In genomic region chr13:113917868-113918411, GRCm38 (mm10) we compare ENCODE assay signal across 11 mouse cellular contexts.
A peak's percentile ranks its signal among the peaks of the same experiment; 100 is the strongest.
DNase-seq lines count a peak whose midpoint lies in the region; ATAC-seq lines count a peak whose summit lies in the region.
"Had no signal": no experiment of that assay in that cellular context is flagged by ENCODE, and none has a peak within 500 bp of the region (broad histone marks: within the 10 kb centered on the region; RNA-seq: fewer than 3 reads in every experiment).

No protein-coding gene starts in this region.

- H3K9ac ChIP-seq in hindbrain, embryonic 12.5 days, result peak overlapping the region; percentile 50
- peak overlapping the region; percentile 34; the same call in 1 of the 2 replicates for H3K9ac ChIP-seq in neural tube, embryonic 14.5 days (replicated peaks; ENCODE audit: low read depth, low read length)
- H3K9ac ChIP-seq: limb, embryonic 15.5 days; stomach, embryonic 15.5 days had no signal

- H3K27me3 ChIP-seq in hindbrain, embryonic 12.5 days, result no peaks in the 10 kb centered on the region
- H3K27me3 ChIP-seq in neural tube, embryonic 14.5 days (ENCODE audit: control insufficient read depth, insufficient read depth, low read length), result no peaks in the 10 kb centered on the region
- H3K27me3 ChIP-seq: limb, embryonic 15.5 days; stomach, embryonic 15.5 days had no signal

- 29% methylated on average over 15 of the region's 15 CpGs for WGBS in hindbrain, embryonic 12.5 days
- WGBS in neural tube, embryonic 14.5 days, result 15% methylated on average over 15 of the region's 15 CpGs

- peaks cover 26% of the 10 kb centered on the region for H3K4me1 ChIP-seq in hindbrain, embryonic 12.5 days
- peaks cover 15% of the 10 kb centered on the region; the same call in 1 of the 2 replicates for H3K4me1 ChIP-seq in neural tube, embryonic 14.5 days (ENCODE audit: control insufficient read depth, insufficient read depth, low read length)
- H3K4me1 ChIP-seq: stomach, embryonic 15.5 days had no signal

- H3K27ac ChIP-seq in hindbrain, embryonic 12.5 days, result peak overlapping the region; percentile 79
- H3K27ac ChIP-seq in neural tube, embryonic 14.5 days (ENCODE audit: low read depth, low read length), result peak overlapping the region; percentile 64
- H3K27ac ChIP-seq: limb, embryonic 15.5 days; stomach, embryonic 15.5 days had no signal

- H3K4me2 ChIP-seq in hindbrain, embryonic 12.5 days (replicated peaks), result peak overlapping the region; percentile 42
- peak overlapping the region; percentile 36 for H3K4me2 ChIP-seq in neural tube, embryonic 14.5 days (ENCODE audit: low read depth, low read length)
- H3K4me2 ChIP-seq: limb, embryonic 15.5 days; stomach, embryonic 15.5 days had no signal

- H3K4me3 ChIP-seq in hindbrain, embryonic 12.5 days, result peak overlapping the region; percentile 14; the same call in 1 of the 2 replicates
- H3K4me3 ChIP-seq in neural tube, embryonic 14.5 days (ENCODE audit: low read depth, low read length), result peak overlapping the region; percentile 8; the same call in 1 of the 2 replicates
- H3K4me3 ChIP-seq: limb, embryonic 15.5 days; myocyte; stomach, embryonic 15.5 days had no signal

- ATAC-seq in hindbrain, embryonic 12.5 days (ENCODE audit: low FRiP score), result peak; percentile 91
- ATAC-seq in neural tube, embryonic 14.5 days (ENCODE audit: low read depth), result peak; percentile 90
- ATAC-seq in megakaryocyte-erythroid progenitor cell, adult 5-6 weeks (replicated peaks; ENCODE audit: low FRiP score, low TSS enrichment, poor library complexity, severe bottlenecking), result no peak

- H3K36me3 ChIP-seq in hindbrain, embryonic 12.5 days, result no peaks in the 10 kb centered on the region
- no peaks in the 10 kb centered on the region for H3K36me3 ChIP-seq in neural tube, embryonic 14.5 days (ENCODE audit: control insufficient read depth, insufficient read depth, low read length)
- H3K36me3 ChIP-seq: limb, embryonic 15.5 days; stomach, embryonic 15.5 days had no signal

- intact Hi-C loops in left cerebral cortex, postnatal 4 days (cut with DNase I), result no loop called here

- no peaks in the 10 kb centered on the region for H3K9me3 ChIP-seq in hindbrain, embryonic 12.5 days (replicated peaks)
- H3K9me3 ChIP-seq in neural tube, embryonic 14.5 days (ENCODE audit: control insufficient read depth, low read length), result no peaks in the 10 kb centered on the region
- H3K9me3 ChIP-seq: limb, embryonic 15.5 days; stomach, embryonic 15.5 days had no signal

- peak; percentile 69 for DNase-seq in left cerebral cortex, postnatal 4 days
- DNase-seq in left cerebral cortex, adult 11 months (ENCODE audit: low spot score), result no peak
- peak; percentile 81 for DNase-seq in embryo, embryonic 10 days (ENCODE audit: low spot score)
- DNase-seq in kidney, adult 9 months, result no peak
- DNase-seq in right cerebral cortex, postnatal 36 days (ENCODE audit: low spot score in 2 of 2), result no peak

Comparison
In these comparisons a context has a peak if more than half of its experiments do, and no peak if none do; other contexts are left out.
1. DNase-seq: peak in left cerebral cortex, postnatal 4 days (single experiment) and embryo, embryonic 10 days (single experiment); none in left cerebral cortex, adult 11 months (single experiment), kidney, adult 9 months (single experiment) and right cerebral cortex, postnatal 36 days (0 of 2).